Mouse (Mus musculus) frontal cortex, adult 2 months (tissue): Measurements from ENCODE around the gene Galntl5. TPM values are rescaled to one million over a fixed set of nuclear protein-coding genes. Genes with fewer than 3 reads are reported as not detected.
"Not testable (repeated sequence)": the region's sequence is repeated elsewhere in the genome, so short reads cannot be mapped to it uniquely, and the experiment has no call there.

Experiments
- DNase-seq, 2 experiments: peaks; one replicate each; pipeline ENCODE4 v3.0.0; 2022; ENCODE audit warnings: low spot score in 1 of 2; ENCODE audit errors: extremely low spot score in 1 of 2
- polyA plus RNA-seq: library from polyadenylated mRNA; depleted of rRNA; stranded (reverse); fragments of >200 nt; gene quantifications from 2 replicates; pipeline ENCODE4 v1.2.3, GENCODE M21; 2012

Gene Galntl5
- polyA plus RNA-seq, 1 experiment = not detected

- DNase-seq = peak in 1 of 2 experiments; percentile 19
Measured at GRCm38 (mm10) chr5:25188802-25189201, 7.5 kb downstream of the Galntl5 start.

GRCm38 (mm10) chr5:25190521-25190920, 9.3 kb downstream of the Galntl5 start:
- DNase-seq = no peak

- peak in 1 of 2 experiments; percentile 45 for DNase-seq
Measured at GRCm38 (mm10) chr5:25211872-25212271, 30.6 kb downstream of the Galntl5 start.

GRCm38 (mm10) chr5:25213216-25213615, 32.0 kb downstream of the Galntl5 start:
- DNase-seq = peak in 1 of 2 experiments; percentile 12

GRCm38 (mm10) chr5:25215006-25215405, 33.7 kb downstream of the Galntl5 start:
- peak in 1 of 2 experiments; percentile 26 for DNase-seq

- no peak for DNase-seq
Measured at GRCm38 (mm10) chr5:25221604-25222003, 40.3 kb downstream of the Galntl5 start, which contains the start of gene Galnt11. Gene Galnt11, plus strand, starts transcription at chr5:25221904.

- peak; percentile 78 to 94 for DNase-seq
Measured at GRCm38 (mm10) chr5:25222752-25223702, 41.8 kb downstream of the Galntl5 start, which contains the start of gene E130116L18Rik. Gene E130116L18Rik, minus strand, starts transcription at chr5:25223153.

- not testable (repeated sequence) for DNase-seq
Measured at GRCm38 (mm10) chr5:25224377-25224776, 43.1 kb downstream of the Galntl5 start.

- peak in 1 of 2 experiments; percentile 37 for DNase-seq
Measured at GRCm38 (mm10) chr5:25243101-25243500, 61.8 kb downstream of the Galntl5 start.

- no peak for DNase-seq
Measured at GRCm38 (mm10) chr5:25245806-25246472, 64.7 kb downstream of the Galntl5 start.

GRCm38 (mm10) chr5:25246473-25246865, 65.2 kb downstream of the Galntl5 start:
- no peak for DNase-seq

- DNase-seq = no peak
Measured at GRCm38 (mm10) chr5:25247036-25247435, 65.8 kb downstream of the Galntl5 start.

- peak in 1 of 2 experiments; percentile 24 for DNase-seq
Measured at GRCm38 (mm10) chr5:25252423-25252822, 71.2 kb downstream of the Galntl5 start.

GRCm38 (mm10) chr5:25252825-25253544, 71.7 kb downstream of the Galntl5 start:
- no peak for DNase-seq

- DNase-seq = no peak
Measured at GRCm38 (mm10) chr5:25254491-25254890, 73.2 kb downstream of the Galntl5 start.

GRCm38 (mm10) chr5:25256686-25257085, 75.4 kb downstream of the Galntl5 start:
- DNase-seq = peak; percentile 59 to 73

- no peak for DNase-seq
Measured at GRCm38 (mm10) chr5:25261452-25261851, 80.2 kb downstream of the Galntl5 start.

- no peak for DNase-seq
Measured at GRCm38 (mm10) chr5:25262266-25262665, 81.0 kb downstream of the Galntl5 start.

- DNase-seq = no peak
Measured at GRCm38 (mm10) chr5:25268258-25268888, 87.1 kb downstream of the Galntl5 start.
